Mouse (Mus musculus) ES-E14 (cell line): ENCODE measurements around the gene Akap10. TPM values are rescaled to one million over a fixed set of nuclear protein-coding genes. Genes with fewer than 3 reads are reported as not detected.

Source experiments
- DNase-seq: peaks from one replicate; pipeline ENCODE4 v3.0.0-alpha.2; 2013; ENCODE audit warnings: low read depth, low spot score
- H3K27ac ChIP-seq: 2 replicates; pipeline ENCODE4 v1.5.1; 2012; ENCODE audit warnings: low read depth, mild to moderate bottlenecking, low read length, moderate library complexity, mixed read lengths; ENCODE audit not compliant: poor library complexity, insufficient read depth, severe bottlenecking
- H3K36me3 ChIP-seq: 2 replicates; pipeline ENCODE4 v1.6.1; 2012; ENCODE audit warnings: mild to moderate bottlenecking, low read length, moderate library complexity, mixed read lengths; ENCODE audit not compliant: control insufficient read depth, poor library complexity, insufficient read depth, severe bottlenecking
- H3K4me1 ChIP-seq, 2 experiments: fragments of 150-350 bp in 1 of 2; sonication (generic) in 1 of 2; 2 replicates each; pipeline ENCODE4 v1.6.1; 2012; ENCODE audit warnings: low read length in 2 of 2, mild to moderate bottlenecking in 1 of 2, mixed read lengths in 1 of 2; ENCODE audit not compliant: control insufficient read depth in 2 of 2, insufficient read depth in 2 of 2, poor library complexity in 1 of 2
- H3K4me3 ChIP-seq, 2 experiments: fragments of 150-350 bp in 1 of 2; sonication (generic) in 1 of 2; 2 replicates each; pipeline ENCODE4 v1.5.1; 2012; ENCODE audit warnings: low read length in 2 of 2, low read depth in 1 of 2, mild to moderate bottlenecking in 1 of 2, mixed read lengths in 1 of 2; ENCODE audit not compliant: insufficient read depth in 1 of 2, poor library complexity in 1 of 2, severe bottlenecking in 1 of 2
- H3K9ac ChIP-seq: 2 replicates; pipeline ENCODE4 v1.6.1; 2012; ENCODE audit warnings: low read depth, mild to moderate bottlenecking, low read length, mixed read lengths; ENCODE audit not compliant: poor library complexity, insufficient read depth, severe bottlenecking
- H3K9me3 ChIP-seq: fragments of 150-350 bp; sonication (generic); 2 replicates; pipeline ENCODE4 v1.6.1; 2012; ENCODE audit warnings: low read depth, mild to moderate bottlenecking, low read length; ENCODE audit not compliant: control insufficient read depth, insufficient read depth
- CHD2 ChIP-seq: IDR thresholded peaks from 2 replicates; pipeline ENCODE4 v1.6.1; 2014; ENCODE audit warnings: mild to moderate bottlenecking, low read depth, low read length, inconsistent platforms
- HCFC1 ChIP-seq: IDR thresholded peaks from 2 replicates; pipeline ENCODE4 v1.6.1; 2012; ENCODE audit warnings: low read length, inconsistent platforms, borderline replicate concordance; ENCODE audit not compliant: insufficient read depth
- MAFK ChIP-seq: IDR thresholded peaks from 2 replicates; pipeline ENCODE4 v1.6.1; 2014; ENCODE audit warnings: mild to moderate bottlenecking, low read depth, low read length, inconsistent platforms; ENCODE audit not compliant: insufficient read depth
- ZC3H11A ChIP-seq: IDR thresholded peaks from 2 replicates; pipeline ENCODE4 v1.6.1; 2012; ENCODE audit warnings: low read depth, mild to moderate bottlenecking, inconsistent platforms, low read length, borderline replicate concordance
- ZNF384 ChIP-seq: IDR thresholded peaks from 2 replicates; pipeline ENCODE4 v1.6.1; 2012; ENCODE audit warnings: low read depth, low read length, inconsistent platforms
- in situ Hi-C, 2 experiments: fragments of 600-800 bp; cut with MboI; formaldehyde crosslinking; loops; one replicate each; pipeline ENCODE4 v1.15.1; 2025; ENCODE audit warnings: low sequenced_read_pairs in 2 of 2, inconsistent platforms in 1 of 2; ENCODE audit not compliant: unreplicated experiment in 2 of 2
- total RNA-seq: library from RNA; depleted of rRNA; stranded (reverse); fragments of 300-350 nt; gene quantifications from 2 replicates; pipeline ENCODE4 v1.2.3, GENCODE M21; 2012

Gene Akap10
- total RNA-seq, 1 experiment = 24.2 TPM

GRCm38 (mm10) chr11:61908315-61908714 lies 21.7 kb downstream of the Akap10 start:
- Histone ChIP-seq H3K9me3 (no peaks in the 10 kb centered on the region), H3K27ac (no peak overlapping the region), H3K4me3 (no peak overlapping the region), H3K36me3 (peaks cover 4% of the 10 kb centered on the region; the same call in 1 of the 2 replicates), H3K9ac (no peak overlapping the region), H3K4me1 (no peaks in the 10 kb centered on the region)
- in situ Hi-C loops = no loop called here
- no peak for TF ChIP-seq CHD2
- no peak for TF ChIP-seq MAFK
- TF ChIP-seq ZC3H11A = no peak
- no peak for TF ChIP-seq ZNF384
- no peak for TF ChIP-seq HCFC1
- DNase-seq = no peak

- TF ChIP-seq MAFK = peak; percentile 31; the same call in 1 of the 2 replicates
- TF ChIP-seq CHD2 = no peak
- no peak for DNase-seq
- no peak overlapping the region for H3K27ac ChIP-seq
- H3K9me3 ChIP-seq = no peaks in the 10 kb centered on the region
- H3K4me3 ChIP-seq = no peak overlapping the region
- in situ Hi-C loops = no loop called here
- peaks cover 0 to 2% of the 10 kb centered on the region in 2 experiments; a peak in 1 of 4 replicates for H3K4me1 ChIP-seq
- peaks cover 13% of the 10 kb centered on the region for H3K36me3 ChIP-seq
- no peak overlapping the region for H3K9ac ChIP-seq
Measured at GRCm38 (mm10) chr11:61882183-61882582, 47.9 kb downstream of the Akap10 start.

- H3K36me3 ChIP-seq = peaks cover 14% of the 10 kb centered on the region
- DNase-seq = no peak
- no peak overlapping the region for H3K9ac ChIP-seq
- in situ Hi-C loops = no loop called here
- H3K4me1 ChIP-seq = peaks cover 0 to 2% of the 10 kb centered on the region in 2 experiments; a peak in 1 of 4 replicates
- no peak overlapping the region for H3K27ac ChIP-seq
- H3K4me3 ChIP-seq = no peak overlapping the region
- H3K9me3 ChIP-seq = no peaks in the 10 kb centered on the region
- TF ChIP-seq HCFC1 (no peak), CHD2 (no peak), ZNF384 (no peak), ZC3H11A (no peak), MAFK (no peak)
Measured at GRCm38 (mm10) chr11:61879921-61880320, 50.1 kb downstream of the Akap10 start.

GRCm38 (mm10) chr11:61871881-61872280 lies 58.2 kb downstream of the Akap10 start:
- Histone ChIP-seq H3K4me3 (no peak overlapping the region), H3K27ac (no peak overlapping the region), H3K9ac (no peak overlapping the region), H3K4me1 (no peaks in the 10 kb centered on the region), H3K36me3 (peaks cover 11% of the 10 kb centered on the region), H3K9me3 (no peaks in the 10 kb centered on the region)
- no peak for DNase-seq
- TF ChIP-seq HCFC1 (no peak), CHD2 (no peak), ZC3H11A (no peak), MAFK (no peak), ZNF384 (no peak)
- in situ Hi-C loops = no loop called here

GRCm38 (mm10) chr11:61866856-61867255 lies 63.2 kb downstream of the Akap10 start:
- peaks cover 3% of the 10 kb centered on the region for H3K36me3 ChIP-seq

More at GRCm38 (mm10) chr11:61866856-61867255, 63.2 kb downstream of the Akap10 start:
- Histone ChIP-seq H3K4me1 (no peaks in the 10 kb centered on the region), H3K4me3 (no peak overlapping the region), H3K27ac (no peak overlapping the region), H3K9ac (no peak overlapping the region), H3K9me3 (no peaks in the 10 kb centered on the region)
- no peak for TF ChIP-seq HCFC1
- TF ChIP-seq ZC3H11A = no peak
- no peak for TF ChIP-seq MAFK
- in situ Hi-C loops = no loop called here
- no peak for DNase-seq
